Mouse (Mus musculus) hindbrain, embryonic 11.5 days (tissue): ENCODE data around the gene Kbtbd3. TPM values are rescaled to one million over a fixed set of nuclear protein-coding genes. Genes with fewer than 3 reads are reported as not detected.

ENCODE experiments used
- polyA plus RNA-seq: library from polyadenylated mRNA; unstranded; fragments of >200 nt; fragmentation: Nextera tagmentation; extraction: Ambion mirVana; gene quantifications from 2 replicates; pipeline ENCODE4 v1.2.1, GENCODE M21; 2014

Kbtbd3 gene
- polyA plus RNA-seq, 1 experiment from 2014 or later: 8.1 TPM

Other genes starting within 250 kb of the Kbtbd3 start
- 35.8 and 37.6 TPM in 2 replicates for gene Aasdhppt, start 362 bp upstream of the Kbtbd3 start, polyA plus RNA-seq
- gene Msantd4, start 66.7 kb downstream of the Kbtbd3 start, polyA plus RNA-seq: 73.8 and 79.2 TPM in 2 replicates